Mouse (Mus musculus): Measurements from ENCODE around the gene Skor1. TPM values are rescaled to one million over a fixed set of nuclear protein-coding genes. Genes with fewer than 3 reads are reported as not detected.

The Skor1 gene
- polyA plus RNA-seq, 1 experiment from 2014 or later, result 6.6 TPM

DNA sequence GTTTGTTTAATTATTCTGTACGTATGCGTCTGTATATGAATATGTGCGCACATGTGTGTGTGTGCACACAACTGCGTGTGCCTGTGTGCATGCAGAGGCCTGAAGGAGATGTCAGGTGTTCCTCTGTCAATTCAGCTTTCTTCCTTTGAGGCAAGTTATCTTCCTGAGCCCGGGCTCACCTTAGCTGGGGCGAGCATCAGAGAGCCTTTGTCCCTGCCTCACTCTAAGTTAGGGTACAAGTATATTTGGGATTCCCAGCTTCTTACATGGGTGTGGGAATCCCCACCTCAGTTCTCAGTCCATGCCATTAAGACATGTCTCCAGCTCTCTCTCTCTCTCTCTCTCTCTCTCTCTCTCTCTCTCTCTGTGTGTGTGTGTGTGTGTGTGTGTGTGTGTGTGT, 56.2 kb downstream of the Skor1 start:
- ATAC-seq (ENCODE audit: low FRiP score) (peak; percentile 43; the same call in 1 of the 2 replicates), DNase-seq (ENCODE audit: low spot score) (peak; percentile 50)
- Histone ChIP-seq H3K4me3 (ENCODE audit: low read depth, low read length) (peak overlapping the region; percentile 24; the same call in 1 of the 2 replicates), H3K4me2 (replicated peaks; ENCODE audit: low read depth, low read length) (peak overlapping the region; percentile 39), H3K9ac (ENCODE audit: low read depth, low read length) (peak overlapping the region; percentile 7; the same call in 1 of the 2 replicates), H3K27ac (ENCODE audit: low read depth, low read length) (peak overlapping the region; percentile 82), H3K4me1 (replicated peaks; ENCODE audit: control insufficient read depth, insufficient read depth, low read length) (peaks cover 5% of the 10 kb centered on the region; the same call in 1 of the 2 replicates), H3K9me3 (ENCODE audit: control insufficient read depth, low read length) (no peaks in the 10 kb centered on the region), H3K27me3 (ENCODE audit: control insufficient read depth, insufficient read depth, low read length) (no peaks in the 10 kb centered on the region), H3K36me3 (ENCODE audit: control insufficient read depth, insufficient read depth, low read length) (no peaks in the 10 kb centered on the region)
- WGBS, result 14% methylated on average over 6 of the region's 6 CpGs

DNA sequence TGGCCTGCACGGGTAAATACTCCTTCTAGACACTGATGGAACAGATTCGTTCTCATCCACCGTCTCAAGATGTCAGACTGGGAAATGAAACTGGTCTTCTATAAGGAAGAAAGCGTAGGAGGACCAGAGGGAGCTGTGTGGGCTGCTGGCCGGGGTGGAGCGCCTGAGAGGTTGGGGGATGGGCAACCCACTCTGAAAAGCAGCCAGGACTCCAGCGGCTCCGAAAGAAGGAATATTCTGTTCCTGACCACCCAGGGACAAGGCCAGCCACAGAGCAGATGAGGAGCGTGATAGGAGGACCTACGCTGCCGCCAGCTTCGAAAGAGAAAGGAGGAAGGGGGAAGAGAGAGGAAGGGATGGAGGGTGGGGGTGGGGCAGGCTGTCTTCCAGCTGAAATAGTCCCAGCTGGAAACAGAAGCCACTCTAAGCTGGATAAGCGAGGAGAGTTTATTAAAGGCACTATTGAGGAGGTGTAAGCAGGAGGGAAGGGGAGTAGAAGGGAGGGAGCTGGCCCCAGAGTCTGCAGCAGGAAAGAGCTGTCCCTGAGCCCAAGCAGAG, 56.7 kb downstream of the Skor1 start:
- peak; percentile 83 for DNase-seq (ENCODE audit: low spot score)
- Histone ChIP-seq H3K36me3 (ENCODE audit: control insufficient read depth, insufficient read depth, low read length) (no peaks in the 10 kb centered on the region), H3K4me1 (replicated peaks; ENCODE audit: control insufficient read depth, insufficient read depth, low read length) (peaks cover 5% of the 10 kb centered on the region; the same call in 1 of the 2 replicates), H3K4me2 (replicated peaks; ENCODE audit: low read depth, low read length) (peak overlapping the region; percentile 39), H3K4me3 (ENCODE audit: low read depth, low read length) (peak overlapping the region; percentile 24), H3K27me3 (ENCODE audit: control insufficient read depth, insufficient read depth, low read length) (no peaks in the 10 kb centered on the region), H3K9ac (ENCODE audit: low read depth, low read length) (peak overlapping the region; percentile 54), H3K27ac (ENCODE audit: low read depth, low read length) (peak overlapping the region; percentile 82), H3K9me3 (ENCODE audit: control insufficient read depth, low read length) (no peaks in the 10 kb centered on the region)
- peak; percentile 75 for ATAC-seq (ENCODE audit: low FRiP score)
- 0% methylated on average over 13 of the region's 13 CpGs for WGBS

DNA sequence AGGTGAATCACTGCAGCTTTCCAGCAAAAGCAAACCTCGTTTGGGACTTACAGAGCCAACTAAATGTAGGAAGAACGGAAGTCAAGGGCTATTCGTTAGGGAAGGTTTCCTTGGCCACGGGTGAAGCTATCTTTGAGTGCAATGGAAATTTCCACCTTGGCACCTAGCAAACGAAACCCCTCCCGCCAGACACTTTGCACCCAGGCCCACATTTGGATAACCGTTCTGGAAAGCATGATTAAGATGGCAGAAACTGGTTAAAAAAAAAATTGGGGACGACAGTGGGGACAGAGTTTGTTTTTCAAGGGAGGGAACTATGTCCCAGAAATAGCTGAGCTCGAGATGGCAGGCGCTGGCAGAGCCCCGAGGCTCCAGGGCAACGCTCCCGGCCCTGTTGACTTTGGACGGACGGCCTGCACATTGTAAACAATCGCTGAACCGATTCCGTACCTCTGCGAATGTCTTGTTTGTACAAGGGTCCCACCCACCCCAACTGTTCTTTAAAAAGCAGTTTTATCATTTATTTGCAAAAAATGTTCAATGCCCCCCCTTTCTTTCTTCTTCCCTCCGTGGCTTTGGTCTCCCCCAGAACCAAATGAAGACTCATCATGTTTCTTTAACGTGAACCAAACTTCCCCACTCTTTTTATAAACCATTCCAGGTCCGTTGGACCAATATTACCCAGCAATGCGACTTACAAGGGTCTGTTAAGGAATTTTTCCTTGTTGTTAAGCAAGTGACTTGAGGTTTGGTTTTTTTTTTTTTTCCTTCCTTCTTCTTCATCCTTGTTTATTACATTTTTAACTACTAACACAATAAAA, 57.5 kb downstream of the Skor1 start:
- DNase-seq (ENCODE audit: low spot score) (peak; percentile 40), ATAC-seq (ENCODE audit: low FRiP score) (no peak)
- Histone ChIP-seq H3K27me3 (ENCODE audit: control insufficient read depth, insufficient read depth, low read length) (no peaks in the 10 kb centered on the region), H3K4me1 (replicated peaks; ENCODE audit: control insufficient read depth, insufficient read depth, low read length) (peaks cover 5% of the 10 kb centered on the region; the same call in 1 of the 2 replicates), H3K4me3 (ENCODE audit: low read depth, low read length) (no peak overlapping the region), H3K27ac (ENCODE audit: low read depth, low read length) (peak overlapping the region; percentile 82), H3K36me3 (ENCODE audit: control insufficient read depth, insufficient read depth, low read length) (no peaks in the 10 kb centered on the region), H3K9ac (ENCODE audit: low read depth, low read length) (no peak overlapping the region; the same call in 1 of the 2 replicates), H3K9me3 (ENCODE audit: control insufficient read depth, low read length) (no peaks in the 10 kb centered on the region), H3K4me2 (replicated peaks; ENCODE audit: low read depth, low read length) (no peak overlapping the region; the same call in 1 of the 2 replicates)
- WGBS, result 16% methylated on average over 23 of the region's 23 CpGs

DNA sequence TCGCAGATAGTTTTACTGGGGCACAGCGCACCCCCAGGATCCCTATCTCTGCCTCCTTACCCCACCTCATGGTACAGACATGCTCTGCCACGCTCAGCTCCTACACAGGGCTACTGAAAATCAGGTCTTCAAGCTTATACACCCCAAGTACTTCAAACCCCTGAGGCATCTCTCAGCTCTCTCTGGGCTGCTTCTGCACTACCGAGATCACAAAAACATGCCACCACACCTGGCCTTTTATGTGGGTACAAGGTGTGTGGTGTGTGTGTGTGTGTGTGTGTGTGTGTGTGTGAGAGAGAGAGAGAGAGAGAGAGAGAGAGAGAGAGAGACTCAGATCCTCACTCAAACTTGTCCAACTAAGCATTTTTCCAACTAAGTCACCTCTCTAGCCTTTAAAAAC, 59.6 kb downstream of the Skor1 start:
- H3K27ac ChIP-seq (ENCODE audit: low read depth, low read length), result no peak overlapping the region
- peaks cover 5% of the 10 kb centered on the region; the same call in 1 of the 2 replicates for H3K4me1 ChIP-seq (replicated peaks; ENCODE audit: control insufficient read depth, insufficient read depth, low read length)
- WGBS, result 94% methylated on average over 4 of the region's 4 CpGs
- H3K9ac ChIP-seq (ENCODE audit: low read depth, low read length), result no peak overlapping the region
- no peak overlapping the region for H3K4me3 ChIP-seq (ENCODE audit: low read depth, low read length)
- H3K27me3 ChIP-seq (ENCODE audit: control insufficient read depth, insufficient read depth, low read length), result no peaks in the 10 kb centered on the region
- H3K9me3 ChIP-seq (ENCODE audit: control insufficient read depth, low read length), result no peaks in the 10 kb centered on the region
- H3K4me2 ChIP-seq (replicated peaks; ENCODE audit: low read depth, low read length), result no peak overlapping the region
- H3K36me3 ChIP-seq (ENCODE audit: control insufficient read depth, insufficient read depth, low read length), result no peaks in the 10 kb centered on the region
- ATAC-seq (ENCODE audit: low FRiP score) (no peak), DNase-seq (ENCODE audit: low spot score) (no peak)

Other genes starting within 250 kb of the Skor1 start
- gene Pias1, start 161.0 kb downstream of the Skor1 start, polyA plus RNA-seq (2014; fragmentation: Nextera tagmentation; extraction: Ambion mirVana), result 70.8 and 71.5 TPM in 2 replicates
- 38.8 and 43.0 TPM in 2 replicates for gene Map2k5, start 228.9 kb upstream of the Skor1 start, polyA plus RNA-seq (2014; fragmentation: Nextera tagmentation; extraction: Ambion mirVana)